Mouse (Mus musculus) liver, postnatal 0 days (tissue): ENCODE measurements around the gene Akap2. TPM values are rescaled to one million over a fixed set of nuclear protein-coding genes. Genes with fewer than 3 reads are reported as not detected.

Experiments used
- ATAC-seq: fragments of 200-750 bp; cut with Nextera tagmentation; 2 replicates; pipeline ENCODE4 v1.8.0; 2017; ENCODE audit warnings: mild to moderate bottlenecking, moderate library complexity
- DNase-seq: peaks from one replicate; pipeline ENCODE4 v3.0.0-alpha.2; 2016
- H3K27ac ChIP-seq: fragments of 300-500 bp; sonication (generic); 2 replicates; pipeline ENCODE4 v1.5.1; 2014; ENCODE audit warnings: antibody characterized with exemption, moderate library complexity, mild to moderate bottlenecking, low read depth
- H3K27me3 ChIP-seq: fragments of 300-500 bp; sonication (generic); 2 replicates; pipeline ENCODE4 v1.6.1; 2014; ENCODE audit warnings: low read length, control low read depth, mixed read lengths; ENCODE audit not compliant: insufficient read depth
- H3K36me3 ChIP-seq: fragments of 300-500 bp; sonication (generic); replicated peaks from 2 replicates; pipeline ENCODE4 v1.6.1; 2014; ENCODE audit warnings: mild to moderate bottlenecking, control low read depth, low read length, moderate library complexity, mixed read lengths; ENCODE audit not compliant: insufficient read depth
- H3K4me1 ChIP-seq: fragments of 300-500 bp; sonication (generic); 2 replicates; pipeline ENCODE4 v1.6.1; 2014; ENCODE audit warnings: antibody characterized with exemption, mild to moderate bottlenecking, control low read depth; ENCODE audit not compliant: insufficient read depth
- H3K4me2 ChIP-seq: fragments of 300-500 bp; sonication (generic); 2 replicates; pipeline ENCODE4 v1.6.1; 2014; ENCODE audit warnings: low read depth, mild to moderate bottlenecking, low read length, moderate library complexity, mixed read lengths
- H3K4me3 ChIP-seq: fragments of 300-500 bp; sonication (generic); 2 replicates; pipeline ENCODE4 v1.5.1; 2014; ENCODE audit warnings: low read depth, low read length
- H3K9ac ChIP-seq: fragments of 300-500 bp; sonication (generic); replicated peaks from 2 replicates; pipeline ENCODE4 v1.6.1; 2014; ENCODE audit warnings: mild to moderate bottlenecking, moderate library complexity
- H3K9me3 ChIP-seq: fragments of 300-500 bp; sonication (generic); 2 replicates; pipeline ENCODE4 v1.6.1; 2016; ENCODE audit warnings: mild to moderate bottlenecking, control low read depth, low read length, mixed read lengths
- CTCF ChIP-seq: sonication (generic); IDR thresholded peaks from 2 replicates; pipeline ENCODE4 v1.5.1; 2016; ENCODE audit warnings: antibody characterized with exemption, low read depth
- EP300 ChIP-seq: IDR thresholded peaks from 2 replicates; pipeline ENCODE4 v1.6.1; 2016; ENCODE audit warnings: antibody characterized with exemption, low read depth, mild to moderate bottlenecking
- WGBS: fragments of 180-500 bp; shearing (Covaris S2); extraction: QIAGEN DNeasy Blood & Tissue Kit; methylation state at CpG from one replicate; pipeline ENCODE4 v1.1.7; 2014; ENCODE audit not compliant: insufficient replicate concordance; 5-methylcytosine and 5-hydroxymethylcytosine counted together
- polyA plus RNA-seq: library from polyadenylated mRNA; unstranded; fragments of >200 nt; fragmentation: Nextera tagmentation; extraction: Ambion mirVana; gene quantifications from 2 replicates; pipeline ENCODE4 v1.2.1, GENCODE M21; 2015

The Akap2 gene
- polyA plus RNA-seq, 1 experiment from 2014 or later: 1.9 TPM

DNA sequence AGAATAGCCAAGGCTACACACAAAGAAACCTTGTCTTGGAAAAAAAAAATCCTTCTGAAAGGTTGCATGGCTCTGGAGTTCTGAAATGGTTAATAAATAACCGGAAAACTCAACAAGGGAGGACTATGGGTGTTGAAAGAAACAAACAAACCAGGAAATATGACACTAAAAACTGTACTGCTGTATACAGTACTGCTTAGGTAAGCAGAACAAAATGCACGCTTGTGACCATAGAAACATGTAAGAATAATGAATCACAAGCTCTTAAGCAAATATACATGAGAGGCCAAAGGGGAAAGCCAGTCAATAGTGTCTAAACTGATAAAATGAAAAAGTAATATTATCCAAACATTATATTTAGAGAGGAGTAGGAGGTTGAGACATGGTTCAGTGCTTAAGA lies 97.9 kb downstream of the Akap2 start:
- H3K4me1 ChIP-seq: peaks cover 5% of the 10 kb centered on the region; the same call in 1 of the 2 replicates
- no peak for TF ChIP-seq CTCF
- no peak for TF ChIP-seq EP300
- no peak overlapping the region for H3K27ac ChIP-seq
- no peaks in the 10 kb centered on the region for H3K9me3 ChIP-seq
- no peak overlapping the region for H3K4me2 ChIP-seq
- no peak for ATAC-seq
- 50% methylated on average over 2 of the region's 2 CpGs for WGBS
- no peaks in the 10 kb centered on the region for H3K36me3 ChIP-seq
- H3K27me3 ChIP-seq: no peaks in the 10 kb centered on the region
- no peak overlapping the region for H3K9ac ChIP-seq
- no peak for DNase-seq
- H3K4me3 ChIP-seq: no peak overlapping the region

DNA sequence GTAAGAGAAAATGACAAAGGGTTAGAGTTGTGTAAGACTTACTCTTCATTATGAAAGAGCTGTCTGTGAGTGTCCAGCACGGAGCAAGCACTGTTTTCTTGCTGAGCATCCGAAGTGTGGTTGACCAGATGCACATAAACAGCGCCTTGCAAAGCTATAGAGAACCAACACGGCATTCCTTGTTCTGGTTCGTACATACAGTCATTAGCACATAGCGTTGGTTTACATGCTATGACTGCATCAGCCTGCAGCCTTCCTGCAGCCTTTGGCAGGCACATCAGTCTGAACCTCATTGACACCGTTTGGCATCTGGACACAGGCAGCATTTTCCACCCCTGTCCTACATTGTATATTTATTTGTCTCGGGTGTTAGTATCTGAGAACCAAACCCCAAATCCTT lies 98.7 kb downstream of the Akap2 start:
- no peak for DNase-seq
- H3K9ac ChIP-seq: no peak overlapping the region
- no peak overlapping the region for H3K27ac ChIP-seq
- TF ChIP-seq CTCF: no peak
- peaks cover 5% of the 10 kb centered on the region; the same call in 1 of the 2 replicates for H3K4me1 ChIP-seq
- no peaks in the 10 kb centered on the region for H3K27me3 ChIP-seq
- H3K36me3 ChIP-seq: no peaks in the 10 kb centered on the region
- no peak for ATAC-seq
- H3K4me3 ChIP-seq: no peak overlapping the region
- WGBS: 82% methylated on average over 8 of the region's 8 CpGs
- H3K4me2 ChIP-seq: no peak overlapping the region
- no peaks in the 10 kb centered on the region for H3K9me3 ChIP-seq

GRCm38 (mm10) chr4:57820839-57821374 lies 103.5 kb downstream of the Akap2 start:
- Histone ChIP-seq H3K9me3 (no peaks in the 10 kb centered on the region), H3K4me1 (peaks cover 7% of the 10 kb centered on the region), H3K27me3 (no peaks in the 10 kb centered on the region), H3K36me3 (no peaks in the 10 kb centered on the region), H3K9ac (no peak overlapping the region), H3K4me2 (no peak overlapping the region), H3K4me3 (no peak overlapping the region), H3K27ac (no peak overlapping the region)
- DNase-seq (no peak), ATAC-seq (no peak)
- 85% methylated on average over 24 of the region's 24 CpGs for WGBS
- no peak for TF ChIP-seq CTCF
- TF ChIP-seq EP300: no peak

GRCm38 (mm10) chr4:57821556-57822356 lies 104.3 kb downstream of the Akap2 start:
- WGBS: 50% methylated on average over 11 of the region's 11 CpGs
- H3K4me1 ChIP-seq: peaks cover 7% of the 10 kb centered on the region
- no peaks in the 10 kb centered on the region for H3K9me3 ChIP-seq
- no peaks in the 10 kb centered on the region for H3K36me3 ChIP-seq
- H3K4me2 ChIP-seq: no peak overlapping the region
- DNase-seq: no peak
- no peak overlapping the region for H3K27ac ChIP-seq
- ATAC-seq: no peak
- no peaks in the 10 kb centered on the region for H3K27me3 ChIP-seq
- TF ChIP-seq CTCF (no peak), EP300 (no peak)
- no peak overlapping the region for H3K4me3 ChIP-seq
- H3K9ac ChIP-seq: no peak overlapping the region

GRCm38 (mm10) chr4:57822641-57823040 lies 105.2 kb downstream of the Akap2 start:
- H3K9ac ChIP-seq: no peak overlapping the region
- peaks cover 7% of the 10 kb centered on the region for H3K4me1 ChIP-seq
- H3K4me2 ChIP-seq: no peak overlapping the region
- DNase-seq (no peak), ATAC-seq (no peak)
- no peak overlapping the region for H3K27ac ChIP-seq
- no peak for TF ChIP-seq EP300
- no peak for TF ChIP-seq CTCF
- H3K4me3 ChIP-seq: no peak overlapping the region
- no peaks in the 10 kb centered on the region for H3K27me3 ChIP-seq
- H3K36me3 ChIP-seq: no peaks in the 10 kb centered on the region
- no peaks in the 10 kb centered on the region for H3K9me3 ChIP-seq
- WGBS: 75% methylated on average over 5 of the region's 5 CpGs

GRCm38 (mm10) chr4:57824626-57825240 lies 107.3 kb downstream of the Akap2 start:
- no peaks in the 10 kb centered on the region for H3K36me3 ChIP-seq
- H3K9ac ChIP-seq: no peak overlapping the region
- no peaks in the 10 kb centered on the region for H3K27me3 ChIP-seq
- H3K4me1 ChIP-seq: peaks cover 7% of the 10 kb centered on the region
- H3K4me3 ChIP-seq: no peak overlapping the region
- WGBS: 62% methylated on average over 8 of the region's 8 CpGs
- H3K9me3 ChIP-seq: no peaks in the 10 kb centered on the region
- no peak for DNase-seq
- no peak overlapping the region for H3K4me2 ChIP-seq
- no peak for ATAC-seq
- TF ChIP-seq CTCF (no peak), EP300 (no peak)
- H3K27ac ChIP-seq: no peak overlapping the region
